Mouse (Mus musculus) kidney, adult 9 months (tissue): Measurements from ENCODE around the gene Prn.
A peak's percentile ranks its signal among the peaks of the same experiment; 100 is the strongest.

Experiments
- DNase-seq: peaks from one replicate; pipeline ENCODE4 v3.0.0; 2022

Prn gene

GRCm38 (mm10) chr2:131950598-131951095 lies 40.9 kb downstream of the Prn start, which contains the start of gene Prnd:
Prnd (plus strand) TSS chr2:131950861.
- no peak for DNase-seq

- DNase-seq, result no peak
These were observed 42.7 kb downstream of the Prn start for GRCm38 (mm10) chr2:131952456-131952855.

DNA sequence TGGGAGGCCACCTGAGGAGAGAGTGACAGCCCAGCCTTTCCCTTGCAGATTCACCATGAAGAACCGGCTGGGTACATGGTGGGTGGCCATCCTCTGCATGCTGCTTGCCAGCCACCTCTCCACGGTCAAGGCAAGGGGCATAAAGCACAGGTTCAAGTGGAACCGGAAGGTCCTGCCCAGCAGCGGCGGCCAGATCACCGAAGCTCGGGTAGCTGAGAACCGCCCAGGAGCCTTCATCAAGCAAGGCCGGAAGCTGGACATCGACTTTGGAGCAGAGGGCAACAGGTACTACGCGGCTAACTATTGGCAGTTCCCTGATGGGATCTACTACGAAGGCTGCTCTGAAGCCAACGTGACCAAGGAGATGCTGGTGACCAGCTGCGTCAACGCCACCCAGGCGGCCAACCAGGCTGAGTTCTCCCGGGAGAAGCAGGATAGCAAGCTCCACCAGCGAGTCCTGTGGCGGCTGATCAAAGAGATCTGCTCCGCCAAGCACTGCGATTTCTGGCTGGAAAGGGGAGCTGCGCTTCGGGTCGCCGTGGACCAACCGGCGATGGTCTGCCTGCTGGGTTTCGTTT lies 43.3 kb downstream of the Prn start:
- peak; percentile 59 for DNase-seq

- DNase-seq, result no peak
These were observed 44.0 kb downstream of the Prn start for GRCm38 (mm10) chr2:131953711-131954110.

DNA sequence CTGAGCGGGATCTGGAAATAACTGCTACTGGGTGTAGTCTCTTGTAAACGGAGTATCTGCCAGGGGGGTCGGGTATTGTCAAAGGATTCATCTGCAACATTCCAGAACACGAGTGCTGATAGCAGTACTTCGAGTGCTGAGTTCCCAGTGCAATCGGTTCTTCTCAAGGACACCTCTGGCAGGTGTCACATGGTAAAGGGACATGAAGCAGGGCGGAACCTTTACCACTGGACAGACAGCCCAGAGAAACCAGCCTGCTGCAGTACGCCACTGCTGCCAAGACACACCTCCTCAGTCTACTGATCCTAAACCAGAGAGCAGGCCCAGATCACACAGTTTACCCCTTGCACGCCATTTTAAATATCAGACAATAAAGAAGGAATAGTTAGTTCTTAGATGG lies 45.1 kb downstream of the Prn start:
- no peak for DNase-seq

GRCm38 (mm10) chr2:131955264-131955663 lies 45.5 kb downstream of the Prn start:
- no peak for DNase-seq

DNA sequence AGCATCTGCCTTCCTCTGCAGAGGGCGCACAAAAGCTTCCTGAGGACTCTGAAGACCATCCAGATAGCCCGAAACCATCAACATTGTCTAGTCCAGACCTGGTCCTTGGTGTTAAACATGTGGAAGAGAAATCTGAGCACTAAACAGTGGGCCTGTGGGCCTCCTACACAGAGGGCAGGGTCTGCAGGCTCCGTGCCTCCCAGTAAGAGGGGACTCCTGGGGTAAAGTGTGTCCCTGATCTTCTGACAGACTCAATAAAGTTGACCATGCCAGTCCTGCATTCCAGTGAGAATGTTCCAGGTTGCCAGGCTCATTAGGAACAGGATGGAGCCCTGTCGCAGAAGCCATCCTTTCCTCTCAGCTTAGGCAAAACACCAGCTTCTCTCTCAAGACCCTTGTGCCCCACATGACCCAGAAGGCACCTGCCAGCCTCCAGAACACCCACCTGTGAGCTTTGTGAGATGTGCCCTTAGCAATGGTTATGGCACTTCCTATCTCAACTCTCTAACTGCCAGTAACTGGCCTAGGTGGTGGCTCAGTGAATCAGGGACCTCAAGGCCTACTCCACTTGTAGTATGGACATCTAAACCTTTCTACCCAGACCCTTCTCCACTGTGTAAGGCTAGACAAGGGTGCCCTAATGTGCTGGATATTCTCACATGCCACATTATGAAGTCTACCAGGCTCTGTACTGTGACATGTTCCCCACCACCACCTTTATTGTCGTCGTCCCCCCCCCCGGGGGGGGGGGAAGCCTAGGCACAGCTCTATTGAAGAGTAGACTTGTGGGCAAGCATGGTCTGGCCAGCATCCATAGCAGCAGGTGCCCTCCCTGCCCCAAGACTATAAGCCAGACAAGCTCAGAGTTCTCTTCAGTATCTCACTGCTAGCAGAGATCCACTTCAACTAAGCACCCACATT lies 46.8 kb downstream of the Prn start:
- DNase-seq, result no peak

- peak; percentile 54 for DNase-seq
These were observed 48.0 kb downstream of the Prn start for GRCm38 (mm10) chr2:131957731-131958222.

DNA sequence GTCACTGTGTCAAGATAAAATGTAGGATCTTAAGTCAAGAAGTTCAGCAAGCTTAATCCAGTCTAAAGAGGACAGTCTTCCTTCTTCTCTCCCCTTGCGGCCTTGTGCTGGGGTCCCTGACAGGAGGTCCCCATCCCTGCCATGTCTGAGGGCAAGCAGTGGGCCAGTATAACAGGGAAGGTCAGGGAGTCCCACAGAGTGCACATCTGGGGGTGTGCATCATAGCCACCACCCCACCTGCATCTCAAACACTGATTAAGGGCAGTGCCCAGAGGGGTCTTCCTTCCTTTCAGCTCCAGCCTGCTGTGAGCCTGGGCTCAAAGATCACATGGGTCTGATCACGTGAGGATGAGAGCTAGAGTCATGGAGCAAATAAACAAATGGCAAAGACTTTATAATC lies 51.9 kb downstream of the Prn start:
- no peak for DNase-seq

- DNase-seq, result no peak
These were observed 60.8 kb downstream of the Prn start for GRCm38 (mm10) chr2:131970597-131970996.

GRCm38 (mm10) chr2:131971098-131971497 lies 61.3 kb downstream of the Prn start:
- DNase-seq, result no peak

- no peak for DNase-seq
These were observed 66.9 kb downstream of the Prn start for GRCm38 (mm10) chr2:131976663-131977062.

DNA sequence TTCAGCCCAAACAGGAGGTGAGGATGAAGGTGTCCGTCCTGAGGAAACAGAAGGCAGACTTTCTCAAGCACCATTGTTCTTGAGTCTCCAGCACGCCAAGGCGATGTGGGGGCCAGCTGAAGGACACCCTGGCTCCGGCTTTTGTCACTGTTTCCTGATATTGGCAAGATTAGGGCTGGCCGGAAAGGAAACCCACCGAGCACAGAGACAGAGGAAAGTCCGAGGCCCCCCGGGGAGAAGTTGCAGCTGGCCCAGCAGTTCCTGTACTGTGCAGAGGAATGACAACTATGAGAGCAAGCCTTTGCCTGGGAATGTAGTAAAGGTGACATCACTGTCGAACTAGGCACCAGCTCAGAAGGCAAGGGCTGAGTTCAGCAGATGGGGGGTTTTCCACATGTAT lies 71.1 kb downstream of the Prn start:
- DNase-seq, result peak; percentile 62

DNA sequence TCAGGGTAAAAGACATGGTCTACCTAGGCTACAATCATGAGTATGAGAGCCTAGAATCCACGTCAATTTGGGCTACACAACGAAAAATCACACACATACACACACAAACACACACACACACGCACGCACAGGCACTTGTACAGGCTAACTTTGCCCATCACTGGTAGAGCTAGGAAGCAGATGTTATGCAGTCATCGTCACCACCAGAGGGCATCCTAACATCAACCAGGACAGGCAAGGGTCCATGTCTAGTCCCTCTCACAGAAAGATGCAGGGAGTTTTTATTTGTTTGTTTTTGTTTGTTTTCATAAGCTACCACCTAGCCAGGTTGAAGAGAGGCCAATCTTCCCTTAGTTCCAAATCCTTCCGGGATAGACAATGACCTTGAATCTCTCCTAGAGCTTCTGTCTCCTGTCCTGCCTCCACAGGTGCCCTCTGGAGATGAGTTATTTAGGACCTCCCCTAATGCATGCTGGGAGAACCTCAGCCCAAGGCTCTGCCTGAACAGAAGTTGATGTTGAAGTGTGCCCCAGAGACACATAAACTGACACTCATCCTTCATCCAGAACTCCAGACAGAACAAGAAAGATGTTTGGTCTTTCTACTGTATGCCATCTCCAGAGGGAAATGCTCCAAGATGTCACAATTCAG lies 72.9 kb downstream of the Prn start:
- peak; percentile 67 for DNase-seq

GRCm38 (mm10) chr2:131987950-131988349 lies 78.2 kb downstream of the Prn start:
- DNase-seq, result no peak

- DNase-seq, result no peak
These were observed 78.8 kb downstream of the Prn start for GRCm38 (mm10) chr2:131988550-131988949.

DNA sequence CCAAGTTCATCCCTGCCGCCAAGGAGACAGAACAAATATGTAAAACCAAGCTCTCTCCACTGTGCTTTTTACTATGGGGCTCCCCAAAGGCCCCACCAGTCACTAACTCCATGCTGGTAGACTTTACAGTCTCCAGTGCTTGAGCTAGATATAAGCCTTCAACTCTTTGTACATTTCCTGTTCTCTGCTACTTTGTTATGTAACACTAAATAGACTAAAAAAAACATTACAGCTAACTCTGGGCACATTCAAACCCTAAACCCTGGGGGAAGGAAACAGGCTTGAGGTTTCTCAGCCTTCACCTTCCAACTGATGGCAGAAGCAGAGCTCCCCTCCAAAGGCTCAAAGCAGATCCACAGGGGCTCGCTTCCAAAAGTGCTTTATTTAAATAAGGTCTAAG lies 82.7 kb downstream of the Prn start:
- DNase-seq, result no peak

DNA sequence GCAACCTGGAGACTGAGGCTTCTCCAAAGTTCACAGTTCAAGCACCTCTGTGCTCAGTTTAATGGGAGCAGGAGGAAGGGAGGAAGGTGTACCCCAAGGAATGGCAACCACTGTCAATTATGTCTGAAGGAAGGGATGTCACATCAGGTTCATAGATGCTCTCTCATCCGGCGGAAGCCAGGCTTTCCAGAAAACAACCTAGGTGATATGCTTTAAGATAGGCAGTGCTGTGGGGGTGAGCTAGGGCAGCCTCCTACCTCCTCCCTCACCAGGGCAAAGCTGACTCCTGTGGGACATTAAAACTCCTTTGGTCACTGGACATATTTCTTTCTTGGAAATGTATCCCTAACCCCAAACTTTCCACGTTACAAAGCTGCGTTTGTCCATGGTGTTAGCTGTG lies 83.4 kb downstream of the Prn start:
- no peak for DNase-seq

- DNase-seq, result peak; percentile 61
These were observed 83.9 kb downstream of the Prn start for GRCm38 (mm10) chr2:131993563-131994088.

DNA sequence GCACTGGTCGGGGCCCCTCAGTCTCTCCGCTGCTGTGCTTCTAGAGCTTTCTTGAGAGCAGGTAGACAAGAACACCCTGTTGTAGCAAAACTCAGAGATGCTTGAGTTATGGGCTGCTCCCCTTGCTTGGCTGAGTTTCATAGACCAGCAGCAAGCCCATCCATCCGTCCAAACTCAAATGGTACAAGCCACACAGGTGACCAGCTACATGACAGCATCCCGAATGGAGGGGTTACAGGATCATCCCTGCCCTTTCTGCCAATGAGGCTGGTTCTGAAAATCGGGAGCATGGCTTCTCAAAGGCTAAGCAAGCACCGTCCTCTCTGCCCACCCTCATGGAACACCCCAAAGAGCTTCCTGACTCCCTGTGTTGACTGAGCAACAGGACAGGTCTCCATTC lies 85.2 kb downstream of the Prn start:
- no peak for DNase-seq

GRCm38 (mm10) chr2:131995742-131996141 lies 86.0 kb downstream of the Prn start:
- DNase-seq, result no peak

DNA sequence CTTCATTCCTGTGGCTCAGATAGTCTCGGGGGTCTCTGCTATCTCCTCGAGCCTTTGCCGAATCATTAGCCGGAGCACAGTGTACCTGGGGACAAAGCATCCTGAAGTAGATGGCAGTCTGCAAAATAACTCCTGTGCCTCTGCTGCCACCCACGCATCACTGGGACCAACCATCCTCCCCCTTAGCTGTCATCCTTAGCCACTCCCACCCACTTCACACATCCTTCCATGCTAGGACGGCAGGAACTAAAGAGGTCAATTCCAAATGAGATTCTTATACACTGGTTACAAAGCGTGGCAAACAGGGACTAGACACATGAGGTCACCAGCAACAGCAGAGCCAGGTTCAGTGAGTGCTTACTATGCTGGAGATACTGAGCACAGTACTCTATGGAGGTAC lies 86.6 kb downstream of the Prn start:
- no peak for DNase-seq

GRCm38 (mm10) chr2:131997356-131997755 lies 87.6 kb downstream of the Prn start:
- no peak for DNase-seq
